Mouse (Mus musculus) thymus, postnatal 4 days (tissue): ENCODE measurements around the gene Plekhh2.

Experiments
- DNase-seq: peaks from one replicate; pipeline ENCODE4 v3.0.0; 2021

Plekhh2 gene

DNA sequence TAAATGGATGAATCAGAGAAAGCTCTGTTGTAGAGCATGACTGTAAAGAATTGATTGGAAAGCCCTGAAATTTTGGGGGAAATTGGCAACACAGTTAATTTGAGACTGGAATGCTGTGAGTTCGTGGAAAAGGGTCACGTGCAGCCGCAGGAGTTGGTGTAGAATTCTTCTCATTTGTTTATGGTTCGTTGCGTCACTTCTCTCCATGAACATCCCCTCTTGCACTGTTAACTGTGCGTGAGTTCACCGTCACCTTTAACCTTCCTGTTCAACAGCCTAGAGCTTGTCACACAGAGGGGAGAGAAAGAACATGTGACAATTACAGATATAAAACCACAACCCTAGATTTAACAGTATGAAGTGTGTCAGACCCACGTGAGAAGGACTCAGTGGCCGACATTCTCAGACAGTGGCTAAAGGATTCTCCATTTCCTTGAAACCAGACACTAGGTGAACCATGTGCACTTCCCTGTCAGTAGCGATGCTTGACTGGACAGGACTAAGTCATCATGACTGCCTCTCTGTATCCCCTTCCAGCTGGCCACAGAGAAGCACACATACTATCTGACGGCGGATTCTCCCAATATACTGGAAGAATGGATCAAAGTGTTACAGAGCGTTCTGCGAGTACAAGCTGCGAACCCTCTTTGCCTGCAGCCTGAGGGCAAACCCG, 65.1 kb downstream of the Plekhh2 start:
- no peak for DNase-seq

DNA sequence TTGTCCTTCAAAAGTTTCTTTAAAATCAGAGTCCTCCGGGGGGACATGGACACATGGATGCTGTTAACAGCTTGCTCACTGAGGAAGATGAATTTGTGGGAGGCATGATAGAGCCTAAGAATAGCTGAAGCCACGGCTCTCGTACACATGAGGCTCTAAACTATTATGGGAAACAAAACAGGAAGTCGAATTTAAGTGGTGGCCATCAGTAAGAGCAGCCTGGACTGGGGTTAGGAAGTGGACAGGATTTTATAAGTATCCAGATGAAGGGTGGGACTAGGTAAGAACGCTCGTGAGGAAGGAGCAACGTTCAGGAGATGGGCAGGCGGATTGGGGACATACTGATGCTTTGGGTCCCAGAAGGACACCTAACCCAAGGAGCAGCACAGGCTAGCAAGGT, 67.6 kb downstream of the Plekhh2 start:
- no peak for DNase-seq

DNA sequence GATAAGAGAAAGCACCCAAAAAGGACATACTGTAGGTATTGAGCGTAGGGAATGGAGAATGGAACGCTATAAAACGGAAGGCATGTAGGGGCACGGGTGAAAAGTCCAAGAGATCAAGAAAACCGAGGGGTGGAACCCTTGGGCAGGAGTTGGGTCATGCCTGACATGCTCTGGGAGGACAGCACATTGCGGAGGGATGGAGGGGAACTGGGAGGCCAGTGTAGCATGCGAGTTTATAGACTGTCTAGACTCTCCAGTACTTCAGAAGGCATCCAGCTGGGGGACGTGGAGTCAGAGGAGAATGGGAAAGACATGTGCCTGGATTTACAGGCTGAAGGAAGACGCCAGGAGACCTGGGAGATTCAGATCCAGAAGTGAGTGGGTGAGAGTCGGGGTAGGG, 68.1 kb downstream of the Plekhh2 start:
- no peak for DNase-seq

DNA sequence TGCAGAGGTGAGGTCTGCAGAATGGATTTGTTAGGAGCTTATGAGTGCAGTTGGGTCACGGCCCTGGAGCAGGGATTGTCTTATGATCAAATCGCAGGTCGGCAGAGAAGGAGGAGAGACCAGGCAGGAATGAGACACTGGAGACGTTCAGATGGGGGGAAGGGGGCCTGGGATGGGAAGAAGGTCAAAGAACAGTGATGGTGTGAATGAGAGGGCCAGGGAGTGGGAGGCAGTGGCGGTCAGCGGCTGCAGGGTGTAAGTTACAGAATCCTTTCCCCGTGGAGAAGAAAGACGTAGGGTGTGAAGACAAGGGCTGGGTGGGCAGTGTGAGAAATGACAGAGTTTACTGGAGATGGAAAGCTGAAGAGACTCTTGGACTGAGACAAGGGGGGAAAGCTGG, 69.1 kb downstream of the Plekhh2 start:
- no peak for DNase-seq

DNA sequence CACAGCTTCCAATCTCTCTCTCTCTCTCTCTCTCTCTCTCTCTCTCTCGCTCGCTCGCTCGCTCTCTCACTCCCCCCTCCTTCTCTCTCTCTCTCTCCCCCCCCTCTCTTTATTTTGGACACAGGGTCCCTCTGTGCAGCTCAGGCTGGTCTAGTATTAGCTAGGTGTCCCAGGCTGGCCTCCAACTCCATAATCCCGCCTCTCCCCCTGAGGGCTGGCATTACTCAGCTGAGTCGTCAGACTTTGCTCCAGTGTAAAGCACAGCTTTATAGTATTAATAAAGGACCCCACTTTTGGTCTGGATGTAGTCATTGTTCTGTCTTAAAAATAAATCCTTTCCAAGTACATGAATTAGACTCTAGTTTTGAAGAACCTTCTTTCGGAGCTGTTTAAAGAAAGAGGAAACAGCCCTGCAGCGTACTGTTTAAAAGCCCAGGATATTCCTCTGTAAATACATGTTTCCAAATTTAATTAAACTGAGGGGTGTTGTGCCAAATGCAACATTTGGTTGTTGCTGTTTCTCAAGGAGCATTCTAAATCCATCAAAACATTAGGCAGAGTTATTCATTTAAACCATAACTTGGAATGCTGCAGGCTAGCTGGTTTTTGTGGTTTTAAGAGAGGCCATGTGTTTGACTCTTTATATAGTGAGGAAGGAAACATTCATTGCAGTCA, 70.2 kb downstream of the Plekhh2 start:
- DNase-seq = no peak

DNA sequence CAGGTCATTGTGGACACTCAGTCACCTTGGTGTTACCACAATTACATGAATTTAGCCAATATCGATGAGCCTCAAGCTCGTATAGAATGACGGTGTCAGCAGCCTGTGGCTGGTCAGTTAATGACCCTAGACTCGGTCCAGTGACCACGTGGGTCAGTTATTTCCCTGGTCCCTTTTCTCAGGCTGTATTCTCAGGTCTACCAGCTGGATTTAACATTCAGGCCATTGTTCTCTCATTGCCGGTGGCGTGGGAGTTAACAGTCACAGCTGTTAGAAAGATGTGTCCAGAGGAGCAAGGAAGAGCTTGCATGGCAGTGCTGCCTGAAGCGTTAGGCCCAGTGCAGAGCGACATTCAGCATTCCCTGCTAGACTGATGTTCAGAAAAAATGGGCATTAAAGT, 72.4 kb downstream of the Plekhh2 start:
- DNase-seq = no peak

DNA sequence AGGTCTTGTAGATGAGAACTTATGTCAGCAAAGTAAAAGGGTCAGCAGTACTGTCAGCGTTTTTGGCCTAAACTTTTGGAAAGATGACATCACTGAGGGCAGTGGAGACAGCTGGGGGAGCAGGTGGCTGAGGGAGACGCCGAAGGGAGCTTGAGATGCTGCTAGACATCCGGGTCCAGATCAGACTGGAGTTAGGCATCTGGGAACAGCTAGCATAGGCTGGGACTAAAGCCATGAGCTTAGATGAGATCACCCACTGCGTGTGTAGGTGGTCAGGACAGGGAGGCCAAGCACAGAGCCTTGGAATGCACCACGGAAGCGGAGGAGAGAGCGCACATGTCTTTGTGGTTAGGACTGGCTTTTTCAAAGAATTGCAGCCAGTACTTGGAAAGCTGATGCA, 73.4 kb downstream of the Plekhh2 start:
- DNase-seq = no peak

DNA sequence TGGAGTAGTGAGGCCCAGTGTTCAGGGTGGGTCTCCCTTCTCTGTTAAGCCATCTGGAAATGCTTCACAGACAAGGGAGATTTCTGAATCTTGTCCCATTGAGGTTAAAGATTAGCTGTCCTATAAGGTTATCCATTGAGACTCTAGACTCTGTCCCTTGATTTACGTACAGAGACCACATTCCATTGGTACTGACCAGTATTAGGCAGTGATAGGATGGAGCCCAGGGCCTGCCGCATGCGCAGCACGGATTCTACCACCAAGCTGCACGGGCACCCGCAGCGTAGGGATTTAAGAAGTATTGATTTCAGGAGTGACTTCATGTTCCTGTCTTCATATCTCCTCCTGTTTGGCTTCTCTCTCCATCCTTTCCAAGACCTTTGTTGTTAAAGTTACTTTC, 78.4 kb downstream of the Plekhh2 start:
- DNase-seq = no peak

DNA sequence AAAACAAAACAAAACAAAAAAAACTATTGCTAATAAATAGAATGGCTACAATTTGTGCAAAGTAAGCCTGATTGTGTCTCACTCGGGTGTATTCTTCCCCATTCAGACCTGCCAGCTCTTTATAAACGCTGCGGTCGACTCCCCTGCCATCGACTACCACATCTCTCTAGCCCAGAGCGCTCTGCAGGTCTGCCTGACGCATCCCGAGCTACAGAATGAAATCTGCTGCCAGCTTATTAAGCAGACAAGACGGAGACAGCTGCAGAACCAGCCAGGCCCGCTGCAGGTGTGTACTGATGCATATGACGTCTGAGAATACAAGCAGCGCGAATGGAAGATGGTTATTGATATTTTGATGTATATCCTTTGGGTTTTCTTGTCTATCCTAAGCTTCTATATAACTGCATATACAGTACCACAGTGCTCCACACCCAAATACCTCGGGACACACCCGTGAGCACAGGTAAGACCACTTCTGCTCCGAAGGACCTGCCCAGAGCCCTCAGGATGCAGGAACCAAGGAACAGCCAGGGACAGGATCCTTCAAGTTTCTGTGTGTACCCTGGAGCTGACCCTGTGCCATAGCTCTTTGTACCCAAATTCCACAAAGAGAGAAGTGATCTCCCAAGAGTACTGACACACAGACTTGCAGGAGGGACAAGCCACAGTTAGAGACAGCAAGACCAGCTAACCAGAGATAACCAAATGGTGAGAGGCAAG, 79.9 kb downstream of the Plekhh2 start:
- DNase-seq = no peak

DNA sequence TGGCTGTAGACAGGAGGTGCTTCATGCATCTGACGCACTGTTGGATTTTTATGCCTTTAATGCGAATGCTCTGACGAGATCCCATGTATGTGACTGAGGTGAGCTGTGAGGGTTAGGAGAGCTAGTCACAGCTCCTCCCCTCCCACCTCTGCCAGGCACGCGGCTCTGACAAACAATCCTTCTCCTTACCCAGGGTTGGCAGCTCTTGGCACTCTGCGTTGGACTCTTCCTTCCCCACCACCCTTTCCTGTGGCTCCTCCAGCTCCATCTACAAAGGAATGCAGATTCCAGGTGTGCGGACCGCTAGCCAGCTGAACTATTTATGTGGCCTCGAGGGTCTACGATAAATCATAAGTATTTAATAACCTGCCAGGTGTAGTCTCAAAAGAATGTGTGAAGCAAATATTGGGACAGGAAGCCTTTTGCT, 84.3 kb downstream of the Plekhh2 start:
- no peak for DNase-seq

DNA sequence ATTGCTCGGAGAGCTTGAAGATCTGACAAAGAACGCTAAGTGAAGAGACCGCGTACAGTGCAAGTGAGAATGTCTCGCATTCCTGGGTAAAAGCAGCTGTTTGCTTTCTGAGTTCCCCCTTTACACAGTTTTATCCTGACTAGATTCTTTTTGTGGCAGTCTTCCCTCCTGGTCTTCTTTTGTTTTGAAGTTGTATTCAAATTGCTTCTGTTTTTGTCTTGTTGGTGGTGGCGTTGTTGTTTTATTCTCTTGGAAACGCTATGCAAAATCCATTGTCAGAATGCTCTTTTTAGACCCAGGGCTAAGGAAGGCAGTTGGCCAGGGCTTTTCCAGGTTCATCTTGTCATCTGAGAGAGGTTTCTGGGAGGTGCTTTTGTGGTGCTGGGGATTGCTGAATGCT, 84.8 kb downstream of the Plekhh2 start:
- no peak for DNase-seq

DNA sequence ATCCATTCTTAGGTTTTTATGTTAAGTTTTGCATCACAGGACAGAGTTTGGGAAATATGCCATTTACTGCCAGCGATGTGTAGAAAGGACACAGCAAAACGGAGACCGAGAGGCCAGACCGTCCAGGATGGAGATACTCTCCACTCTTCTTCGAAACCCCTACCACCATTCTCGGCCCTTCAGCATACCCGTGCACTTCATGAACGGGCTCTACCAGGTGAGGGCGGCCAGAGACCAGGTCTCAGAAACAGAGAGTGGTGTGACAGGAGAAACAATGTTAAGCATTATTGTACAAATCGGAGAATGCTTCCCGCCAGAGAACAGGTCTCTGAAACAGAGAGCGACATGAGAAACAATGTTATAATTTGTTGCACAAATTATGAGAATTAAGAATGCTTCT, 86.2 kb downstream of the Plekhh2 start:
- DNase-seq = no peak

DNA sequence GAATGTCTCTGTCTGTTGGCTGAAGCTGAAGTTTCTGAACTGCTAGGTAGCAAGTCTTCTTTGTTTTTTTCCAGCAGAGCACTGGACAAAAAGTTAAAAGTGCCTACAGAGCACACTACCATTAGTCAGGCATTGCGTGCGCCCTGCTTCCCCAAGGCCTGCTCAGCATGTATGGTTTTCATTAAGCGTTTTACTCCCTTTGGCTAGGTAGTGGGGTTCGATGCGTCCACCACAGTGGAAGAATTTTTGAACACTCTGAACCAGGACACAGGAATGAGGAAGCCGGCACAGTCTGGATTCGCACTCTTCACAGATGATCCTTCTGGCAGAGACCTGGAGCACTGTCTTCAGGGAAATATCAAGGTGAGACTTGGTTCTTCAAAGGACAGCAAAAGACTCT, 87.2 kb downstream of the Plekhh2 start:
- DNase-seq = no peak

DNA sequence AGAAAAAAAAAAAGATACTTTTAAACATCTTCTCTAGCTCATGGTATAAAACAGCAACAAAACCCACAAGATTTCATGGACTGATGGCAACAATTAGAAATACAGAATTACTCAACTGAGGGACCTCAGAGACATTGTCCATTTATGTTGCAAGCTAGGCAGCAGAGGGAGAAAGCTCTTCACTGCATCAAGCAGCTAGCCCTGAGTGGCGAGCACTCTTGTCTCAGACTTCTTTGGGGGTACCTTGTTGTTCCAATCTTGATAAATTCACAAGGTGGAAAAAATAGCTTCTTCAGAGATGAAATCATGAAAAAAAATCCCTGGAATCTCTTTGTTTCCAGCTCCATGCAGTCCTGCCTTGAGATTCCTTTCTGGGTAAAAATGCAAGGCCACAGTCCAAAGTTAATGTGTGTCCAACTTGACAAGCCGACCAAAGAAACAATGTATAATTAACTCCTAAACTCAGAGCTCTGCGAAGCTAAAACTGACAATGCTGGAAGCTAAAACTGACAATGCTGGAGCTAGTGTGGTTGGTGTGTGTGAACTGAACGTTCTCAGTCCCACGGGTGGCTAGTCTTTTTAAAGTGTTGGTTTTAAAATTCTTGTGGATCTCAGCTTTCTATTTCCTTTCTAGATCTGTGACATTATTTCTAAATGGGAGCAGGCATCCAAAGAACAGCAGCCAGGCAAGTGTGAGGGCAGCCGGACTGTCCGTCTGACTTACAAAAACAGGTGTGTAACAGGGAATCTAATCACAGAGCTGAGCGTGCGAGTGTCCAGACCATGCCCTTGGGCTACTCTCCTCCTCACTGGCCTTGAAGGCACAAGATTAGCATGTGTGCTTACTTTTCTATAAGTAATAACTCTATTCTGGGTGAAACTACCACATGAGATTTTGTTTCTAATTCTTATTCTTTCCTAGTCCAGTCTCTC, 88.6 kb downstream of the Plekhh2 start:
- no peak for DNase-seq

DNA sequence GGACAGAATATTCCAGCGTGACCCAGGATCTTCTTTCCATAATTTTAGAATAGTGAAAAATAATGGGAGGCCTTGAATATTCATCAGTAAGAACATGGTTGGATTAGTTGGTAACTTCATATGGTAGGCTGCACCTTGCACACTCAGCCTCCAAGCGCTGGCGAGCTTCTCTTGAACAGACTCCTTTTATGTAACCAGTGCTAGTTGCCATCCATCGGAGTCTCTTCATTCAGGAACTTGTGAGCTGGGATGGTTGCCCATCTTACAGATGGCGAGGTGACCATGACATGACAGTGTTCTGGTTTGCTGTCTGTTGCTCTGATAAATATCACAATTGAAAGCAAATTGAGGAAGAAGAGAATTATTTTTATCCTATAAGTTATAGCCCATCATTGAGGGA, 90.1 kb downstream of the Plekhh2 start:
- DNase-seq = no peak

DNA sequence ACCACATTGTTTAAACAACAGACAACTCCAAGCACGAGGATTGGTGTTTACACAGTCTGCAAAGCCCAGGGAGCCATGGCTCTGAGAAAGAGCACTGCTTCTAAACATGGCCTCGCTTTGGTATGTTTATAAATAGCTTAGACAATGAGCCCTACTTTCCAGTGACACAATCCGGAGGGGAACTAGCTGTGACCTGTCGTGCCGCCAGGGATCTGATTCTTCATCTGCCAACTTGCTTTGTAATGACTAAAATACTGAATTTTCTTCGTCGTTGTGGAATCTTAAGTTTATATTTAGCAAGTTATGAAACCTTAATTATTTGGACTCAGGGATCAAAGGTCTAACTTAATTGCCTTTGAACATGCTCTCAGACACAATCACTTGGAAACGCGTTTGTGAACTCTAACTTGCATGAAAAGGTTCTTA, 91.5 kb downstream of the Plekhh2 start:
- no peak for DNase-seq

DNA sequence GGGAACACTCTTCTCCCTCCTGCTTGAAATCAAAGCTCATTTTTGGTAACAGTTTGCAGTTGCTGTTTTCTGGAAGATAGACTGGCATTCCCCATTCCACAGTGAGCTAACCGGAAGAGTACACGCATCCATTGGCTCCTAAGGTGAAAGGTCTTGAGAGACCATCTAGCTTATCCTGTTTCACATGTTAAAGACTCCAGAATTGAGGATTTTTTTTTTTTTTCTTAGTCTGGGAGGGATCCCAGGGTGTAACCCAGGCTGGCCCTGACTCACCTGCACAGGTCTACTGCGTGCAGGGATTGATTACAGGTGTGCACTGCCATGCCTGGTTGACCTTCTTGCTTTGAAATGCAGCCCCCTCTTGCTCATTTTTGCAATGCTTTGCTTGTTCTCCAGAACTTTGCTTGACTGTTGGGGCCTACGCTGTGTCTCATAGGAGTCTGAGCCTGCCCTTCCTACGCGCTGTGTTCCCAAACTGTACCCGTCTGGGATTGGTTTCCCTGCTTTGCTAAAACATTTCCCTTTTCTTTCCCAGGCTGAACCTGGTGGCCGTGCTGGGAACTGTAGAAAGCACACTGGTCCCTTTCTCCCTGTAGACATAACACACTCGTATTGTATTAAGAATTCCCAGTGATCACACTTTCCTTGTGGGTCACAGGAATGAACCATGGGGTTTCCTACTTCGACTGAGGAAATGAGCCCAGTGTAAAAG, 92.2 kb downstream of the Plekhh2 start:
- DNase-seq = no peak

DNA sequence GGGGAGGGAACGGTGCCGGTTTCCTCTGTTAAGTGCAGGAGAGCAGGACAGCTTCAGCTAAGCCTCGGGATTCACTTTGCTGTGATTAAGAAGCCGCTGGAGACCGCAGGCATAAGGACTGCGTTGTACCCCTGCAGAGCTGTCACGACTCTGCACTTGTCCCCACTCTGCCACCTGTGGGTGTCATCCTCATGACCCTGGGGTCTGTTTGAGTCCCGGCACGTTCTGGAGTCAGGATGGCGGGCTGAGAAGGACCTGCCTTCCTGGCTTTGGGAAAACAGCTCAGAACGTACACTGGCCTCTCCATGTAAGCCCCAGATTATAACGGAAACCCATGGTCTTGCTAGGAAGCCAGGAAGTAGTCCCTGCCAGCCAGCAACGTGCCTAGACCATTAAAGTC, 95.3 kb downstream of the Plekhh2 start:
- no peak for DNase-seq

DNA sequence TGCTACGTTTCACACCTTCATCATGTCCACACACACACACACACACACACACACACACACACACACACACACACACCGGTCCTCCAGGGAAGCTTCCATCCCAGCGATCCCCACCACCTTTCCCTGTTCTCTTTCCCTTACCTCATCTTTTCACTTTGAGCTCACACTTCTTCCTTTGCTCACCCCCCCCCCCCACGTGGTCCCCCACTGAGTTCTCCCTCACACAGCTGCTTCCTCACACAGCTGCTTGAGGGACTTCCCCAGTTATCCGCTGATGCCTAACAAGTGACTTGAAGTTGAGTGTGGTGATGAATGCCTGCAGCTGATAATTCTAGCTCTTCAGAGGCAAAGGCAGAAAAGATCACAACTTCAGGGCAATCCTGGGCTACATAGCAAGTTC, 95.9 kb downstream of the Plekhh2 start:
- DNase-seq = no peak

DNA sequence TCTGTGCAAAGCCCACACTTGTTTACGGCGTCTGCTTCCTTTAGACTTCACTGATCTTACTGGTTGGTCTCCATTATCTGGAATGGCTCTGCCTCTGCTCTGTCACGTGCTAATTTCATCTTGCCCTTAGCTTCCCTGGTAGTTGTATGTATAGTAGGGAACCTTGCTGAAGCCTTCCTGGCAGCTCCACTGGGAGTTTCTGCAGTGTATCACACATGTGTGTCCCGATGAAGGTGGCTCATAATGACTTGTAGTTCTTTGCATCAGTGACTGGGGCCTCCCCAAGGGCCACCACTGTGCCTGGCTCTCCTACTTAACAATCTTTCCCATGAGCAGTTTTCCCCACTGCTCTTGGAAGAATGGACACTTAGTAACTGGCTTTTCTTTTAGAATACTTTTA, 96.9 kb downstream of the Plekhh2 start:
- no peak for DNase-seq

DNA sequence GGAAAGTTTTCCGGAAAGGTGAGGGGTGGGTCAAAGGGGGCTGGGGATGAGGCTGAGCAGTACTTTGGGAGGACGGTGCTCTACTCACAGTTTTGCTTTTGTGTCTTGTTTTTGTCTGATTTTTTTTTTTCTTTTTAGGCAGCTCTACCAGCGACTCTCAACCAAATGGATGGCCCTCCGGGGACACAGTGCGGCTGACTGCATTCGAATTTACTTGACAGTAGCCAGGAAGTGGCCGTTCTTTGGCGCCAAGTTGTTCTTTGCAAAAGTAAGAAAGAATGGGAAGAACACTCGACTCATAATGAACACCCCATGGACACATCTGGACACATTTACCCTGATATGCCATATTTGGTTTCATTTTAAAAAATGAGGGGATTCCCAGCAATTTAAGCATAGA, 99.8 kb downstream of the Plekhh2 start:
- DNase-seq = no peak

DNA sequence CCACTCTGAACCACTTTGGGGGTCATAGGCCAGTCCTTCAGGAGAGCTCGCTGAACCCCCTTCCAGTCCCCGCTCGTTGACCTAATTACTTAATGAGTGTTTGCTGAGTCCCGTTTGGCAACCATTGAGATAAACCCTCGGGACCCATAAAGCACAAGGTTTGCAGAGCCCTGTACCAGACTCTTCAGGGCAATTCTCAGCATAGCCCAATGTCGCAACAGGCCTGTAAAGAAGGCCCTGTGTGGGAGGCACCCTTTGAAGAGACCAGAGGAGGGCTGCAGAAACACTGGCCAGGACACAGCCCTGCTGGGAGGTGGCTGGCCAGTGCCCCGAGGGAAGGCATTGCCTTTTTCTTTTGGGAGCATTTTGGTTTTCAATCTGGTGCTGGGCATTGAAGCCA, 100.3 kb downstream of the Plekhh2 start:
- no peak for DNase-seq

DNA sequence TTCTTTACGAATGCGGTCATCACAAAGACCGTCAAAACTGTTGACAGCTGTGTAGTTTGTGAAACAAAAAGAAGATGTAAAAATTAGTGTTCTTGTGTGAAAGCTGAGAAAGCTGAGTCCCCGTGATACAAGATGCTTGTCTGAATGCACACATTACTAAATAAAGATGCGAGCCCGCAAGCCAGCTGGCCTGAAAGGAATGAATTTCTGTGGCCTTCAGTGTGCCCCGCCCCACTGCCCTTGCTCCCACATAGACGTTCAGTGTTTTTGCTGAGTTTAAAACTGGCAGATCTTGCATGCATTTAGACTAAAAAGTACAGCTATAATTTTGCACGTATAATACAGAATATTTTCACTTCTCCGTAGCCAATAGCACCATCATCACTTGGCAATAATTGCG, 104.1 kb downstream of the Plekhh2 start:
- DNase-seq = no peak
